Mouse (Mus musculus) frontal cortex, postnatal 10 days (tissue): ENCODE results near the gene Clspn.

Experiments used
- DNase-seq, 2 experiments: peaks; one replicate each; pipeline ENCODE4 v3.0.0; 2022; ENCODE audit warnings: low spot score in 2 of 2, mixed read lengths in 1 of 2

The Clspn gene

DNA sequence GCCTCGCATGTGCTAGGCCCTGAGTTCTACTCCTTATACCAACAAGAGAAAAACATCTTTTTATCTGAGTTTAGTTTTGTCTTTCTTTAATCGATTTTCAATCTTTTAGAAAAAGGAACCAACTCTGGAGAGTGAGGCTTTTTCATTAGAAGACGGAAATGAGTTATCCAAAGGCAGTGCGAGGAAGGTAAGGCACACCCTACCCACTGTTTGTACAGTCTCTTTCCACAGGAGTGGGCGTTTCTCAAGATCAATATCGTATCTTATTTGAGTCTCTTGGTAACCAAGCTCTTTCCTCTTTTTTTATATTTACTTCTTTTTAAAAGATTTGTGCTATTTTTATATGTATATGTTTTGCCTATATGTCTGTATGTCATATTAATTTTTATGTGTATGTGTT is 7.1 kb downstream of the Clspn start:
- DNase-seq = no peak

DNA sequence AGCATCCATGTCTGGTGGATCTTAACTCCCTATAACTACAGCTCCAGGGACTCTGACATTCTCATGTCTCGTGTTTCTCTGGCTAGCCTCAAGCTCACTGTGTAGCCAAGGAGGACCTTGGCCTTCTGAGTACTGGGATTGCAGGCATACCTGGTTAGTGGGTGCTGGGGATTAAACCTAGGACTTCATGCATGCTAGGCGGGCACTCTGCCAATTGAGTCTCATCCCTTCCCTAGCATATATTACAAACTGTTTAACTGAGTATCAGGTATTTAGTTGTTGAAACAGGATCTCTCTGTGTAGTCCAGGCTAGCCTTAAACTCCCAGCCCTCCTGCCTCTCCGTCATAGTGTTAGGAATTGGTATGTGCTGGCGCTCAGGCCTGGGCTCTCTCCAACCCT is 10.5 kb downstream of the Clspn start:
- no peak for DNase-seq

GRCm38 (mm10) chr4:126569783-126570182 is 13.0 kb downstream of the Clspn start:
- no peak for DNase-seq

DNA sequence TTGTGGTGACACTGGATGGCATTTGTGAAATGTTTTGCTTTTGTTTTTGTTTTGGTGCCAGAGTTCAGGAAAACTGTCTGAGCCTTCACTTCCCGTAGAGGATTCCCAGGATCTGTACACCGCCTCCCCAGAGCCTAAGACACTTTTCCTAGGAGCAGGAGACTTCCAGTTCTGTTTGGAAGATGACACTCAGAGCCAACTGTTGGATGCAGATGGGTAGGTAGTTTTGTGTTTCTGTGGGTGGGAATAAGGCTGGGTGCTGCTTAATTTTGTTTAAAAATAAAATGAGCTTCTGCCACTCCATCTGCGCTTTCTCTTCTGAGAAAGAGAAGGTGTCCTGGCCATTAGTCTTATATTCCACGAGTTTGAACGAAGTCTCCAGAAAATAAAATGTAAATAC is 19.5 kb downstream of the Clspn start:
- no peak for DNase-seq

GRCm38 (mm10) chr4:126577920-126578319 is 21.2 kb downstream of the Clspn start:
- no peak for DNase-seq

DNA sequence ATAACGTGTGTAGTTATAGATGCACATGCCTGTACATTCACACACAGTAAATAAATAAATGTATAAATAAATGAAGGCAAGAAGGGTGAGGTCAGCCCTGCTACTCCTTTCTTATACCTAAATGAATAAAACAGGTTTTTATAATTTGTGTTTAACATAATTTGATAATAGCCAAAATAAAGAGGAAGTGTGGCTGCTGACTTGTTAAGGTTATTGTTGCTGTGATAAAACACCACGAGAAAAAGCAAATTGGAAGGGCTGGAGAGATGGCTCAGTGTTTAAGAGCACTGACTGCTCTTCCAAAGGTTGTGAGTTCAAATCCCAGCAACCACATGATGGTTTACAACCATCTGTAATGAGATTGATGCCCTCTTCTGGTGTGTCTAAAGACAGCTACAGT is 22.3 kb downstream of the Clspn start:
- no peak for DNase-seq

- no peak for DNase-seq
These were observed 29.0 kb downstream of the Clspn start for GRCm38 (mm10) chr4:126585739-126586138.

GRCm38 (mm10) chr4:126592039-126592438 is 35.3 kb downstream of the Clspn start:
- DNase-seq = no peak

DNA sequence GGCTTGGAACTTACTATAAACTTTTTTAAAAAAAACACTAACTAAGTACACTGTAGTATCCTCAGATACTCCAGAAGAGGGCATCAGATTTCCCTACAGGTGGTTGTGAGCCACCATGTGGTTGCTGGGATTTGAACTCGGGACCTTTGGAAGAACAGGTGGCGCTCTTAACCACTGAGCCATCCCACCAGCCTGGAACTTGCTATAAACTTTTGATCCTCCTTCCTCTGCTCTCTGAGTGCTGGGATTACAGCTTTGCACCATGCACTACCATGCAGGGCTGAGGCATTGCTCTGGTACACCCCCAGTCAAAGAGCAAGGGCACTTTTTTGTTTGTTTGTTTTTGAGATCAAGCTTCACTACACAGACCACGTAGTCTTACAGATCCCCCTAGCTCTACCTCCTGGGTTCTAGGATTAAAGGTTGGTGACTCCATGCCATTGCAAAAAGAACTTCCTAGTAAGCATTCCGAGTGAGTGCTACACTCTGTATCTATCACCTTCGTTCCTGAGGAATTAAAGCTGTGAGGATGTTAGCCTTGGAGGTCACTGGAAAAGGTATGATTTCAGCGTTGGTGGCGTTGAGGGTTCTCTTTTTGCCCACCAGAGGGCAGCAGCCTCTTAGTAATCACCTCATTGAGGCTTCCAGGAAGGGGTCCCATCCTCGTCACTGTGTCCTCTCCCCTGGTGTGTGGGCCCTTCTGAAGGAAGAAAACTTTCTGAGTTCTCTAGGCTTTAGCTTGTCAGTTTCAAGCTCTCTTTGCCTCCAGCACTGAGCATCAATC is 43.4 kb downstream of the Clspn start:
- DNase-seq = peak; percentile 19 to 52

- DNase-seq = peak; percentile 30 to 32
These were observed 45.1 kb downstream of the Clspn start for GRCm38 (mm10) chr4:126601597-126602444.

GRCm38 (mm10) chr4:126602445-126602762 is 45.7 kb downstream of the Clspn start:
- DNase-seq = no peak

GRCm38 (mm10) chr4:126604141-126604540 is 47.4 kb downstream of the Clspn start:
- DNase-seq = no peak

GRCm38 (mm10) chr4:126605751-126606150 is 49.0 kb downstream of the Clspn start:
- DNase-seq = no peak

DNA sequence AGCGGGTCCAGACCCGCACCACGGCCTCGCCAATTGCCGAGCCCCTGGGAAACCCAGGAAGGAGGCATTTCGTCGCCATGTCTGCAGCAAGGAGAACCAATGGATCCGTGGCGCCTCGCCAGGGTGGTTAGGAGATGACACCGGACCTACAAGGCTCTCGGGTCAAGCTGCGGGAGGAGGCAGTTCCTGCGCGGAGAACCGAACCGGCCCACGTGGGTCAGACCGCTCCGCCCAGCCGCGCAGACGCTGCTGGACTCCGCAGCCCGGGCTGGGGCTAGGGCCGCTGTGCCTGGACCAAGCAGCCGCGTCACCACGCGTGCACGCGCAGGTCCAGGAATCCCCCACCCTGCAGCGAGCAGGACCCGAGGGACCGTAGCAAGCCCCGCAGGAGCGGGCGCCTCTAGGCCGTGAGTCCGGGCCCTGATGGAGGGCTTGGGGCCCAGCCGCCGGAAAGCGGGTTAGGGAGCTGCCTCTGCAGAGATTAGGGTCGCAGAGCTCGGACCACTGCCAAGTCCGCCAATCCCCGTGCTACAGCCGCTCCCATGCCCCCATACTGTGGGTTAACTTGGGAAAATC is 53.0 kb downstream of the Clspn start, which contains the start of gene 5730409E04Rik:
Gene 5730409E04Rik, plus strand, starts transcription at position 213 of the 576 bp plus-strand sequence.
- peak; percentile 73 to 76 for DNase-seq

GRCm38 (mm10) chr4:126611991-126612390 is 55.3 kb downstream of the Clspn start:
- DNase-seq = no peak

DNA sequence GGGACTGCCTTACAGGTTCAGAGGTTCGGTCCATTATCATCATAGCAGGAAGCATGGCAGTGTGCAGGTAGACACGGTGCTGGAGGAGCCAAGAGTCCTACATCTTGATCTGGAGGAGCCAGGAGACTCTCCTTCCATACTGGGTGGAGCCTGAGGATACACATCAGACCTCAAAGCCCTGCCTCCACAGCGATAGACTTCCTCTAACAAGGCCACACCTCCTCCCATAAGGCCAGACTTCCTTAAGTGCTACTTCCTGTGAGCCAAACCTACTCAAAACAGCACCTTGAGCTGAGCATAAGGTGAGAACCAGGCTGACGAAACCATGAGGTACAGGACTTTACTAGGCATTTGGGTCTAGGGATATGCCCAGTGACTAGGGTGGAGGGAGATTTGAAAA is 59.6 kb downstream of the Clspn start:
- DNase-seq = no peak

- DNase-seq = no peak
These were observed 63.1 kb downstream of the Clspn start for GRCm38 (mm10) chr4:126619691-126620330.

DNA sequence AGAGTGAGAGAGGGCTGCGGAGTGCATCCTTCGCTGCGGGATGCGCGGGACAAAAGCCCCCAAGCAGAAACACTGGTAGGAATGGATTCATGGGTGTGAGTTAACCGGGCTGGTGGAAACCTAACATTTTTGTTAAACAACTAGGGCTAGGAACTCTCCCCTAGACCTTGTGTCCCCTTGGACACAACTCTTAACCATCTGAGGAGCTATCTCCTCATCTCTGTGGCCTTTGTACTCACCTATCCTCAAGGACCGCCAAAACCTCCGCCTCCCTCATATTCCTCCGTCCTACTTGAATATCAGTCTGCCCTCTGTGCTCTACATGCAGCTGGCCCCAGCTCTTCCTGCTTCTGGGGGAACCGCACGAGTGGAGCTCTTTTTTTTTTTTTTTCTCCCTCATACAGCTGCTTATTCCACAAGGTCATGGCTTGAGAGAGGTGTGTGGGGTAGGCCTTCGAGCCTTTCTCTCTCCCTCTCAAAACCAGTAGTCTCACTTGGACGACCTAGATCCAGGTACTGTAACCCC is 63.7 kb downstream of the Clspn start:
- DNase-seq = no peak

- DNase-seq = no peak
These were observed 70.4 kb downstream of the Clspn start for GRCm38 (mm10) chr4:126627021-126627681.

GRCm38 (mm10) chr4:126631922-126632321 is 75.2 kb downstream of the Clspn start:
- no peak for DNase-seq

- no peak for DNase-seq
These were observed 75.9 kb downstream of the Clspn start for GRCm38 (mm10) chr4:126632668-126633067.
